Mouse (Mus musculus): Measurements from ENCODE around the gene Rab39. TPM values are rescaled to one million over a fixed set of nuclear protein-coding genes. Genes with fewer than 3 reads are reported as not detected.

Rab39 gene
- not detected for polyA plus RNA-seq (2012; fragmentation: generic; extraction: Trizol)

DNA sequence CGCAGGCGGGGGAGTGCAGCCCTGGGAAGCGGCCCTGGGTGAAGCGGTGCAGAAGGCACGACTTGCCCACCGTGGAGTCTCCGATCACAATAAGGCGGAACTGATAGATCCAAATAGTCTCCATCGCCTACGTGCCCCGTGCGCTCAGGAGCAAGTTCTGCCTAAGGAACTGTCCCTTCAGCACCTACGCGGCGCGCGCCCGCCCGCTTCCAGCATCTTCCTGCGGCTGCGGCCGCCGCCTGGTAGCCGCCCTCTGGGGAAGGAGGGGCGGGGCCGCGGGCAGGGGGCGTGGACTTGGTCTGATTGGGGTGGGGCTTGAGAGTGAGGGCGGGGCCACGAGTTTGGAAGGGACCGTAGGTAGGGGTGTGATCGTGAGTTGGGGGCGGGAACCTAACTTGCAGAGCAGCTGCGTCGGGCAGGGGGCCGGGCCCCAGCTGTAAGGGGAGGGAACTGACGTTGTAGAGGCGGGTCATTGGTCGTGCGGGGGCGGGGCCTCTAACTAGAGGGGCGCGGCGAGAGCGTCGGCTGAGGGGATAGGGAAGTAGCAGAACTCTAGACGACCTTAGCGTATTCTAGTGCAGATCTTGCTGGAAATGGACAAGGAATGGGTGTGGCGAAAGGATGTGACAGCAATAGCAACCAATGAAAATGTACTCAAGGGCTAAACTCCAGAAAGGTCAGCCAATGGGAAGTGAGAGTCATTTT is at the start of gene Rab39:
TSS of gene Rab39 (minus strand) at position 241 of the 705 bp plus-strand sequence.
- no peak within 1 kb of the TSS for H3K4me3 ChIP-seq

DNA sequence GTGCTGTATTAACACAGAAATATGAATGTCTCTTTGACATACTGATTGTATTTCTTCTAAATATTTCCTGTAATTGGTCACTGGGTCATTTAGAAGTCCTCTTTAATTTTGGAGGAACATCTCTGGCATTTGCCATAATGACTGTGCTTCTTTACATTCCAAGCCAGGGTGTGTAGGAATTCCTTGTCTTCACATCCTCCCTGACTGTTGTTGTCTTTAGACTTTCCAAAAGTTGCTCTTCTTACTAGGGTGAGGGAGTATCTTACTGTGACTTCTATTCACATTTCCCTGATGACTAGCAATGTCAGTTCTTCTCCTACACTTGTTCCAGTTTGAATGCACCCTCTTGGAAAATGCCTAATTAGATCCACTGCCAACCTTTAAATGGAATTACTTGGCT is 48.8 kb upstream of the Rab39 start:
- Histone ChIP-seq H3K27me3 (ENCODE audit: control insufficient read depth, insufficient read depth, insufficient read length) (no peaks in the 10 kb centered on the region), H3K4me2 (ENCODE audit: low read depth) (no peak overlapping the region), H3K79me2 (ENCODE audit: control insufficient read depth, insufficient read depth) (no peaks in the 10 kb centered on the region), H3K4me3 (no peak overlapping the region), H3K36me3 (ENCODE audit: control insufficient read depth, insufficient read depth) (no peaks in the 10 kb centered on the region), H3ac (ENCODE audit: control insufficient read depth, insufficient read length) (no peak overlapping the region)
- TF ChIP-seq CEBPB (IDR thresholded peaks at IDR 0.05; ENCODE audit: insufficient read depth, poor library complexity, severe bottlenecking): no peak
- no peak for TF ChIP-seq SRF (IDR thresholded peaks at IDR 0.05; ENCODE audit: control insufficient read depth, insufficient read length, low read depth)
- TF ChIP-seq E2F4 (IDR thresholded peaks at IDR 0.05; ENCODE audit: insufficient read depth): no peak
- no peak for TF ChIP-seq MAX (IDR thresholded peaks at IDR 0.05; ENCODE audit: low read depth)

More for the DNA sequence above, at the start of gene Rab39:
- Histone ChIP-seq H3ac (ENCODE audit: control insufficient read depth, insufficient read length) (no peak within 1 kb of the TSS), H3K27me3 (ENCODE audit: control insufficient read depth, insufficient read depth, insufficient read length) (no peaks in the 10 kb centered on the region), H3K36me3 (ENCODE audit: control insufficient read depth, insufficient read depth) (no peaks in the 10 kb centered on the region), H3K79me2 (ENCODE audit: control insufficient read depth, insufficient read depth) (no peaks in the 10 kb centered on the region), H3K4me2 (ENCODE audit: low read depth) (no peak within 1 kb of the TSS)
- no peak for TF ChIP-seq MYOD1 (IDR thresholded peaks at IDR 0.05; ENCODE audit: control insufficient read depth in 1 of 3, insufficient read length in 2 of 3, low read depth in 2 of 3)
- TF ChIP-seq USF1 (IDR thresholded peaks at IDR 0.05; ENCODE audit: low read depth): no peak
- TF ChIP-seq POLR2AphosphoS2 (IDR thresholded peaks at IDR 0.05; ENCODE audit: insufficient read length, low read depth): no peak
- no peak for TF ChIP-seq CEBPB (IDR thresholded peaks at IDR 0.05; ENCODE audit: insufficient read depth, poor library complexity, severe bottlenecking)
- TF ChIP-seq REST (IDR thresholded peaks at IDR 0.05; ENCODE audit: insufficient read depth, insufficient read length): peak; percentile 39

DNA sequence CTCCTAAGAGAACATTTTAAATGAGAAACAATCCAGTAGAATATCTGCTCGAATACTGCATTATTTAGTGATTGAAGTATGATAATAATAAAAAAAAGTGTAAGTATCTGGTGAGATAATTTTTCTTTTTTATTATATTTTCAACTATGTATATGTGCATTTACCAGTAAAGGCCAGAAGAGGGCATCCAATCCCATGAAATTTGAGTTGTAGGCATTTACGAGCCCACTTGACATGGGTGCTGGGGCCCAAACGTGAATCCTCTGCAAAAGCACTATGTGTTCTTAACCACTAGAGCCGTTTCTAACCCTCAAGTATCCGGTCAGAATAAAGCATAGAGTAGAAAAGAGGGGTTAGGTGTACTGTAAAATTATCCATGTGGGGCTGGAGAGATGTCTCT is 44.9 kb upstream of the Rab39 start:
- no peak for TF ChIP-seq TCF3 (IDR thresholded peaks at IDR 0.05; ENCODE audit: insufficient read length, low read depth)
- TF ChIP-seq REST (IDR thresholded peaks at IDR 0.05; ENCODE audit: insufficient read depth, insufficient read length): no peak
- TF ChIP-seq TCF12 (IDR thresholded peaks at IDR 0.05; ENCODE audit: insufficient read depth, poor library complexity, severe bottlenecking): no peak
- no peak for TF ChIP-seq POLR2A (IDR thresholded peaks at IDR 0.05; ENCODE audit: insufficient read length, low read depth)
- no peak for TF ChIP-seq USF1 (IDR thresholded peaks at IDR 0.05; ENCODE audit: low read depth)
- no peak for TF ChIP-seq E2F4 (IDR thresholded peaks at IDR 0.05; ENCODE audit: insufficient read depth)
- TF ChIP-seq MYOD1 (IDR thresholded peaks at IDR 0.05; ENCODE audit: control insufficient read depth in 1 of 3, insufficient read length in 2 of 3, low read depth in 2 of 3): no peak
- TF ChIP-seq MYOG (IDR thresholded peaks at IDR 0.05; ENCODE audit: control insufficient read depth in 1 of 3, insufficient read depth in 1 of 3, insufficient read length in 2 of 3, low read depth in 2 of 3): no peak
- TF ChIP-seq CEBPB (IDR thresholded peaks at IDR 0.05; ENCODE audit: insufficient read depth, poor library complexity, severe bottlenecking): no peak
- TF ChIP-seq SRF (IDR thresholded peaks at IDR 0.05; ENCODE audit: control insufficient read depth, insufficient read length, low read depth): no peak
- TF ChIP-seq MAX (IDR thresholded peaks at IDR 0.05; ENCODE audit: low read depth): no peak
- Histone ChIP-seq H3K79me2 (ENCODE audit: control insufficient read depth, insufficient read depth) (no peaks in the 10 kb centered on the region), H3K4me2 (ENCODE audit: low read depth) (no peak overlapping the region), H3K27me3 (ENCODE audit: control insufficient read depth, insufficient read depth, insufficient read length) (no peaks in the 10 kb centered on the region), H3K36me3 (ENCODE audit: control insufficient read depth, insufficient read depth) (no peaks in the 10 kb centered on the region), H3K4me3 (no peak overlapping the region), H3ac (ENCODE audit: control insufficient read depth, insufficient read length) (no peak overlapping the region)

DNA sequence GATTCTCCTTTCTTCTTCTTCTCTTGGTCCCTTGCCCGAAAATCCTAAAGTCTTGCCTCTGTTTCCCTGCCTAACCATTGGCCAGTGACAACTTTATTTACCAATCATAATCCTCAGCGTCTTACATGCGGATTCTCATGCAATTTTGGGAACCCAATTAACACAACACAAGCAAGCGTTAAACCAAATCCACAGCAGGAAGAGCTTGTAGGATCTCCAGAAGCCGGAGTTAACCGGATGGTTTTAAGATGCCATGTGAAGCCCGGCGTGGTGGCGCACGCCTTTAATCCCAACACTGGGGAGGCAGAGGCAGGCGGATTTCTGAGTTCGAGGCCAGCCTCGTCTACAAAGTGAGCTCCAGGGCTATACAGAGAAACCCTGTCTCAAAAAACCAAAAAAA is 44.4 kb upstream of the Rab39 start:
- Histone ChIP-seq H3K79me2 (ENCODE audit: control insufficient read depth, insufficient read depth) (no peaks in the 10 kb centered on the region), H3ac (ENCODE audit: control insufficient read depth, insufficient read length) (no peak overlapping the region), H3K36me3 (ENCODE audit: control insufficient read depth, insufficient read depth) (no peaks in the 10 kb centered on the region), H3K4me2 (ENCODE audit: low read depth) (no peak overlapping the region), H3K4me3 (no peak overlapping the region), H3K27me3 (ENCODE audit: control insufficient read depth, insufficient read depth, insufficient read length) (no peaks in the 10 kb centered on the region)
- TF ChIP-seq MYOD1 (IDR thresholded peaks at IDR 0.05; ENCODE audit: control insufficient read depth in 1 of 3, insufficient read length in 2 of 3, low read depth in 2 of 3) (no peak), CEBPB (IDR thresholded peaks at IDR 0.05; ENCODE audit: insufficient read depth, poor library complexity, severe bottlenecking) (no peak), MAX (IDR thresholded peaks at IDR 0.05; ENCODE audit: low read depth) (no peak), TCF3 (IDR thresholded peaks at IDR 0.05; ENCODE audit: insufficient read length, low read depth) (no peak), USF1 (IDR thresholded peaks at IDR 0.05; ENCODE audit: low read depth) (no peak), REST (IDR thresholded peaks at IDR 0.05; ENCODE audit: insufficient read depth, insufficient read length) (no peak)

DNA sequence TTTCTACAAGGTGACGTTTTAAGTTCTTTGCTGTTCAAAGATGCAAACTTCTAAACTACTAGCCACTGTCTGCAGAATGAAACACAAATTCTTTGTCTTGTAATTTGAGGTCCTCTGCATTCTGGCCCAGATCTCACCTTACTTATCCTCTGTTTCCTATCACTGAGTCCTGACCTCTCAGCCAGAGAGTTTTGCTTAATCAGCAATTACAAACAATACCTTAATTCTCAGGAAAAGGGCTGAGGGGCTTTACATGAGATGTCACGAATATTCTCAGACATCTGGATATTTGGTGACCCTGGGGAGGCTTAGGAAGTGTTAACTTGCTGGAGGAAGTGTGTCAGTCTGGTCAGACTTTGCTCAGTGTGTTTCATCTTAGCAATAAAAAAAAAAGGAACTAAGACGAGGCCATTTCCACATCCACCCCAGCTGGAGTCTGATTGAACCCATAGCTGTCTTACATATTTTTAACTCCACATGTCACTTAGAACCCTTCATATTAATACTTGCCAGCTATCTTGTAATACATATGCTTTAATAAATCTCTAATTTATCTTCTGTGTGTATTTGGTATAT is 34.9 kb upstream of the Rab39 start:
- H3K4me2 ChIP-seq (ENCODE audit: low read depth): no peak overlapping the region
- H3K4me3 ChIP-seq: no peak overlapping the region
- H3K27me3 ChIP-seq (ENCODE audit: control insufficient read depth, insufficient read depth, insufficient read length): no peaks in the 10 kb centered on the region
- no peaks in the 10 kb centered on the region for H3K36me3 ChIP-seq (ENCODE audit: control insufficient read depth, insufficient read depth)
- H3K79me2 ChIP-seq (ENCODE audit: control insufficient read depth, insufficient read depth): no peaks in the 10 kb centered on the region
- no peak overlapping the region for H3ac ChIP-seq (ENCODE audit: control insufficient read depth, insufficient read length)
- TF ChIP-seq POLR2AphosphoS2 (IDR thresholded peaks at IDR 0.05; ENCODE audit: insufficient read length, low read depth): no peak
- no peak for TF ChIP-seq TCF3 (IDR thresholded peaks at IDR 0.05; ENCODE audit: insufficient read length, low read depth)
- no peak for TF ChIP-seq E2F4 (IDR thresholded peaks at IDR 0.05; ENCODE audit: insufficient read depth)
- TF ChIP-seq CEBPB (IDR thresholded peaks at IDR 0.05; ENCODE audit: insufficient read depth, poor library complexity, severe bottlenecking): no peak
- TF ChIP-seq REST (IDR thresholded peaks at IDR 0.05; ENCODE audit: insufficient read depth, insufficient read length): no peak
- TF ChIP-seq MAX (IDR thresholded peaks at IDR 0.05; ENCODE audit: low read depth): no peak
- TF ChIP-seq SRF (IDR thresholded peaks at IDR 0.05; ENCODE audit: control insufficient read depth, insufficient read length, low read depth): no peak
- TF ChIP-seq POLR2A (IDR thresholded peaks at IDR 0.05; ENCODE audit: insufficient read length, low read depth): no peak
- no peak for TF ChIP-seq MYOG (IDR thresholded peaks at IDR 0.05; ENCODE audit: control insufficient read depth in 1 of 3, insufficient read depth in 1 of 3, insufficient read length in 2 of 3, low read depth in 2 of 3)
- TF ChIP-seq TCF12 (IDR thresholded peaks at IDR 0.05; ENCODE audit: insufficient read depth, poor library complexity, severe bottlenecking): no peak
- no peak for TF ChIP-seq MYOD1 (IDR thresholded peaks at IDR 0.05; ENCODE audit: control insufficient read depth in 1 of 3, insufficient read length in 2 of 3, low read depth in 2 of 3)
- no peak for TF ChIP-seq USF1 (IDR thresholded peaks at IDR 0.05; ENCODE audit: low read depth)

Data from myocyte (in vitro differentiated cells).